In the genomic region with DNA sequence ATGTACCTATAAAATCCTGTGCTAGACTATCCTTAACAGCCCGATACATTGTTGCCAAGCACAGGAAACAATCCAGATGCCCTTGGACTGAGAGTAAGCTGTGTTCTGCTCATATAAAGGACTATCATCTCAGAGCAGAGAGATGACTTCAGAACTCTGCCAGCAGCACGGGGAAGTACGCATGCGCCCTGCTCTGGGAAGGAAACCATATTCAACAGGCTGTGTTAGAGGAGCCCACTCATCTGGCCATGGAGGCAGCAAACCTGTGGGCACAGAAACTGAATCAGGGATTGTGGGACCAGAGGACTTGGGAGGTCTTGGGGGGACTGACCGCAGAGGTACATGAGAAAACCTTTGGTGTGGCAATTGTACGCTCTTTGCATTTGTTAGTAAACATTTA, we compare ENCODE assay signal across 16 mouse cellular contexts.
"Had no signal": no experiment of that assay in that cellular context is flagged by ENCODE, and none has a peak within 500 bp of the region (broad histone marks: within the 10 kb centered on the region; RNA-seq: fewer than 3 reads in every experiment).

No protein-coding gene starts in this region.

- H3K27me3 ChIP-seq: kidney, embryonic 15.5 days; limb, embryonic 13.5 days; liver, embryonic 12.5 days; liver, embryonic 15.5 days; midbrain, embryonic 12.5 days; midbrain, embryonic 15.5 days had no signal

- H3K4me1 ChIP-seq: midbrain, embryonic 15.5 days had no signal

- H3K27ac ChIP-seq: kidney, embryonic 15.5 days; limb, embryonic 13.5 days; liver, embryonic 12.5 days; liver, embryonic 15.5 days; midbrain, embryonic 12.5 days; midbrain, embryonic 15.5 days had no signal

- DNase-seq: kidney, adult 11 months; kidney, adult 8-10 months; kidney, postnatal 10 days; kidney, postnatal 36 days; left cerebral cortex, postnatal 4 days; liver; lung, adult 18-20 months; lung, postnatal 14 days; lung, postnatal 4 days; thymus, postnatal 25 days had no signal

- H3K9ac ChIP-seq: kidney, embryonic 15.5 days; limb, embryonic 13.5 days; liver, embryonic 12.5 days; liver, embryonic 15.5 days; midbrain, embryonic 12.5 days; midbrain, embryonic 15.5 days had no signal

- H3K9me3 ChIP-seq: kidney, embryonic 15.5 days; liver, embryonic 12.5 days; liver, embryonic 15.5 days; midbrain, embryonic 12.5 days; midbrain, embryonic 15.5 days had no signal

- H3K4me3 ChIP-seq: kidney, embryonic 15.5 days; limb, embryonic 13.5 days; liver, embryonic 12.5 days; liver, embryonic 15.5 days; midbrain, embryonic 12.5 days; midbrain, embryonic 15.5 days had no signal

- H3K36me3 ChIP-seq: liver, embryonic 15.5 days; midbrain, embryonic 12.5 days; midbrain, embryonic 15.5 days had no signal

- ATAC-seq: liver, embryonic 12.5 days; midbrain, embryonic 15.5 days had no signal

- H3K4me2 ChIP-seq: kidney, embryonic 15.5 days; limb, embryonic 13.5 days; liver, embryonic 12.5 days; liver, embryonic 15.5 days; midbrain, embryonic 12.5 days; midbrain, embryonic 15.5 days had no signal
